Mouse (Mus musculus): ENCODE measurements at regions not wholly inside any gene's neighbourhood (a gene's known extent, or its start where the extent isn't known, plus 50 kb on each side); places are given as distances from the start of the nearest gene placed in this dataset.

DNA sequence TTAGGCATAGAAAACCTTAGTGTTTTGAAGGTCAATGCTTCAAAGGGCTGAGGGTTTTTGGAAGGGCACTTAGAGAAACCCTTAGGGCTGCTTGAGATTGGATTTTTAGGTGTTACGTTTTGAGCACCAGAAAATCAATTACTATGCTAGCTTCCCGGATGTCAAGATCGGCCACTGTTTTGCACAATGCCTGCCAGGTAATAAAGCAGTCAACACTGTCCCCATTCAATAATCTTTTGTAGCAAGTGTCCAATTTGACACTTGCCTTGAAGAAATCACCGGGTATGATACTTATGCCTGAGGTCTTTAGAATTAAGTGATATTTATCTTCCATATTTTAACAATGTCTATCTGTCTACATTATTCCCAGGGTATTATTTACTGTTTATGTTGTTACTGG, 403.0 kb upstream of the Sel1l start:
- TF ChIP-seq E2F4 (IDR thresholded peaks at IDR 0.05; ENCODE audit: insufficient read depth) (no peak), POLR2AphosphoS2 (IDR thresholded peaks at IDR 0.05; ENCODE audit: insufficient read length, low read depth) (no peak)
